Mouse (Mus musculus) granulocyte monocyte progenitor cell, adult 5-6 weeks (primary cell): ENCODE results near the gene Smim6. TPM values are rescaled to one million over a fixed set of nuclear protein-coding genes. Genes with fewer than 3 reads are reported as not detected.
A peak's percentile ranks its signal among the peaks of the same experiment; 100 is the strongest.

Source experiments
- ATAC-seq: replicated peaks from 2 replicates; pipeline ENCODE4 v1.8.0; 2016; ENCODE audit warnings: mild to moderate bottlenecking, moderate TSS enrichment, inconsistent platforms; ENCODE audit not compliant: poor library complexity, severe bottlenecking
- total RNA-seq, 2 experiments: library from RNA; stranded (forward) in 1 of 2; stranded (reverse) in 1 of 2; fragments of 200-712, 200-1000 nt in 1 of 2; fragments of >200 nt in 1 of 2; fragmentation: Nextera tagmentation in 1 of 2; gene quantifications; 2 replicates each; pipeline ENCODE4 v1.2.3; 2014 to 2017

Smim6 gene
- total RNA-seq, 2 experiments from 2014 or later, result 2.3 TPM; not detected in 1

- ATAC-seq, result peak; percentile 26
Measured at GRCm38 (mm10) chr11:115899486-115900266, 12.1 kb upstream of the Smim6 start, which contains the start of gene Smim5. Gene Smim5, plus strand, starts transcription at chr11:115899966.

- no peak for ATAC-seq
Measured at GRCm38 (mm10) chr11:115900561-115901337, 11.1 kb upstream of the Smim6 start.

- 0 out of 2 replicates have a peak, but pooled peaks have one; percentile 3 for ATAC-seq
Measured at GRCm38 (mm10) chr11:115901338-115902161, 10.3 kb upstream of the Smim6 start.

- ATAC-seq, result no peak
Measured at GRCm38 (mm10) chr11:115902177-115902576, 9.6 kb upstream of the Smim6 start.

GRCm38 (mm10) chr11:115902831-115903230 is 9.0 kb upstream of the Smim6 start:
- ATAC-seq, result peak; percentile 70

- 0 out of 2 replicates have a peak, but pooled peaks have one; percentile 6 for ATAC-seq
Measured at GRCm38 (mm10) chr11:115903384-115904230, 8.2 kb upstream of the Smim6 start.

- ATAC-seq, result no peak
Measured at GRCm38 (mm10) chr11:115904231-115904955, 7.4 kb upstream of the Smim6 start.

- ATAC-seq, result no peak
Measured at GRCm38 (mm10) chr11:115904956-115905790, 6.6 kb upstream of the Smim6 start.

- ATAC-seq, result no peak
Measured at GRCm38 (mm10) chr11:115906116-115906515, 5.7 kb upstream of the Smim6 start.

- no peak for ATAC-seq
Measured at GRCm38 (mm10) chr11:115906521-115906920, 5.3 kb upstream of the Smim6 start.

- ATAC-seq, result peak; percentile 43
Measured at GRCm38 (mm10) chr11:115911134-115911561, 669 bp upstream of the Smim6 start.

- ATAC-seq, result no peak
Measured at GRCm38 (mm10) chr11:115916579-115916978, 4.8 kb downstream of the Smim6 start.

GRCm38 (mm10) chr11:115918637-115919036 is 6.8 kb downstream of the Smim6 start:
- ATAC-seq, result no peak

GRCm38 (mm10) chr11:115919073-115919472 is 7.3 kb downstream of the Smim6 start:
- no peak for ATAC-seq

- peak; percentile 55 for ATAC-seq
Measured at GRCm38 (mm10) chr11:115920110-115920818, 8.4 kb downstream of the Smim6 start.

GRCm38 (mm10) chr11:115921986-115922385 is 10.2 kb downstream of the Smim6 start:
- ATAC-seq, result no peak

GRCm38 (mm10) chr11:115929031-115929430 is 17.2 kb downstream of the Smim6 start:
- peak; percentile 26; the same call in 1 of the 2 replicates for ATAC-seq
